Mouse (Mus musculus) lung, embryonic 16.5 days (tissue): ENCODE results near the gene Litaf. TPM values are rescaled to one million over a fixed set of nuclear protein-coding genes. Genes with fewer than 3 reads are reported as not detected.
"Not testable (repeated sequence)": the region's sequence is repeated elsewhere in the genome, so short reads cannot be mapped to it uniquely, and the experiment has no call there.

ENCODE experiments used
- ATAC-seq: fragments of 200-750 bp; cut with Nextera tagmentation; 2 replicates; pipeline ENCODE4 v1.8.0; 2017; ENCODE audit warnings: low read depth, mild to moderate bottlenecking, moderate library complexity
- H3K27ac ChIP-seq: fragments of 300-500 bp; sonication (generic); 2 replicates; pipeline ENCODE4 v1.5.1; 2014; ENCODE audit warnings: mild to moderate bottlenecking, control low read depth, low read length
- H3K27me3 ChIP-seq: fragments of 300-500 bp; sonication (generic); 2 replicates; pipeline ENCODE4 v1.6.1; 2014; ENCODE audit warnings: low read depth, low read length, mixed read lengths; ENCODE audit not compliant: control insufficient read depth, insufficient read depth
- H3K36me3 ChIP-seq: fragments of 300-500 bp; sonication (generic); 2 replicates; pipeline ENCODE4 v1.6.1; 2014; ENCODE audit warnings: low read length; ENCODE audit not compliant: control insufficient read depth, insufficient read depth
- H3K4me1 ChIP-seq: fragments of 300-500 bp; sonication (generic); replicated peaks from 2 replicates; pipeline ENCODE4 v1.6.1; 2014; ENCODE audit warnings: low read length, mixed read lengths; ENCODE audit not compliant: control insufficient read depth, insufficient read depth
- H3K4me2 ChIP-seq: fragments of 300-500 bp; sonication (generic); 2 replicates; pipeline ENCODE4 v1.6.1; 2014; ENCODE audit warnings: low read depth, low read length, control low read depth
- H3K4me3 ChIP-seq: fragments of 300-500 bp; sonication (generic); 2 replicates; pipeline ENCODE4 v1.5.1; 2014; ENCODE audit warnings: mild to moderate bottlenecking, low read length, control low read depth
- H3K9ac ChIP-seq: fragments of 300-500 bp; sonication (generic); 2 replicates; pipeline ENCODE4 v1.6.1; 2014; ENCODE audit warnings: low read length, control low read depth
- H3K9me3 ChIP-seq: fragments of 300-500 bp; sonication (generic); 2 replicates; pipeline ENCODE4 v1.6.1; 2016; ENCODE audit warnings: low read length; ENCODE audit not compliant: control insufficient read depth
- WGBS: fragments of 180-500 bp; shearing (Covaris S2); extraction: QIAGEN DNeasy Blood & Tissue Kit; methylation state at CpG from one replicate; pipeline ENCODE4 v1.1.7; 2014; 5-methylcytosine and 5-hydroxymethylcytosine counted together
- polyA plus RNA-seq: library from polyadenylated mRNA; unstranded; fragments of >200 nt; fragmentation: Nextera tagmentation; extraction: Ambion mirVana; gene quantifications from 2 replicates; pipeline ENCODE4 v1.2.1, GENCODE M21; 2015

Gene Litaf
- polyA plus RNA-seq, 1 experiment from 2014 or later = 110 TPM

GRCm38 (mm10) chr16:10979064-10979803, 86.7 kb downstream of the Litaf start:
- Histone ChIP-seq H3K4me1 (peaks cover 12% of the 10 kb centered on the region), H3K4me2 (no peak overlapping the region), H3K9me3 (no peaks in the 10 kb centered on the region), H3K36me3 (no peaks in the 10 kb centered on the region), H3K27ac (peak overlapping the region; percentile 50), H3K4me3 (no peak overlapping the region), H3K27me3 (no peaks in the 10 kb centered on the region), H3K9ac (no peak overlapping the region)
- peak; percentile 78 for ATAC-seq
- WGBS = 42% methylated on average over 11 of the region's 11 CpGs

DNA sequence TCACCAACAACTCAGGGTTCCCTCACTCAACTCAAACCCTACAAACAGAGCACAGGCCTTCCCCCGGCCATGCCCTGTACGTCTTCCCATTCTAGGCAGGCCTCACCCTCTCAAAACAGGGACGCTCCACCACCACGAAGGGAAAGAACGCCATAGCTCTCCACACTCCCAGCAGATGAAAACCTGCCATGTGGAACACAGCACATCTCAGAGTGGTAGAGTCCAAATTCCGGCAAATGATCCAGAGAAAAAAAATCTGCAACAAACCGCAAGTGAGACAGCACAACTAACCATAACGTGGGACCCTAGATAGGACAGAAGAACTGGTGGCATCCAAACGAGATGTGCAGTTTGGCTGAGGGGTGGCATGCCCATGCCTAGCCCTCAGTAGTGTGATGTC, 88.1 kb downstream of the Litaf start:
- no peak overlapping the region for H3K27ac ChIP-seq
- WGBS = 89% methylated on average over 9 of the region's 9 CpGs

GRCm38 (mm10) chr16:10976202-10976631, 89.7 kb downstream of the Litaf start:
- Histone ChIP-seq H3K27me3 (no peaks in the 10 kb centered on the region), H3K4me1 (peaks cover 11% of the 10 kb centered on the region), H3K9me3 (no peaks in the 10 kb centered on the region), H3K4me2 (no peak overlapping the region), H3K4me3 (no peak overlapping the region), H3K36me3 (no peaks in the 10 kb centered on the region), H3K9ac (no peak overlapping the region), H3K27ac (no peak overlapping the region)
- WGBS = 47% methylated on average over 11 of the region's 11 CpGs
- ATAC-seq = 0 out of 2 replicates have a peak, but pooled peaks have one; percentile 24

More for the DNA sequence above, 88.1 kb downstream of the Litaf start:
- no peak for ATAC-seq
- no peak overlapping the region for H3K4me2 ChIP-seq
- no peaks in the 10 kb centered on the region for H3K9me3 ChIP-seq
- no peaks in the 10 kb centered on the region for H3K36me3 ChIP-seq
- H3K9ac ChIP-seq = no peak overlapping the region
- no peak overlapping the region for H3K4me3 ChIP-seq
- H3K27me3 ChIP-seq = no peaks in the 10 kb centered on the region
- peaks cover 11% of the 10 kb centered on the region for H3K4me1 ChIP-seq

- no peak for ATAC-seq
- 78% methylated on average over 5 of the region's 5 CpGs for WGBS
- H3K4me2 ChIP-seq = no peak overlapping the region
- H3K27me3 ChIP-seq = no peaks in the 10 kb centered on the region
- no peaks in the 10 kb centered on the region for H3K9me3 ChIP-seq
- no peak overlapping the region for H3K27ac ChIP-seq
- H3K36me3 ChIP-seq = no peaks in the 10 kb centered on the region
- peaks cover 11% of the 10 kb centered on the region for H3K4me1 ChIP-seq
- no peak overlapping the region for H3K9ac ChIP-seq
- no peak overlapping the region for H3K4me3 ChIP-seq
Observed at GRCm38 (mm10) chr16:10974939-10975338, 91.0 kb downstream of the Litaf start.

DNA sequence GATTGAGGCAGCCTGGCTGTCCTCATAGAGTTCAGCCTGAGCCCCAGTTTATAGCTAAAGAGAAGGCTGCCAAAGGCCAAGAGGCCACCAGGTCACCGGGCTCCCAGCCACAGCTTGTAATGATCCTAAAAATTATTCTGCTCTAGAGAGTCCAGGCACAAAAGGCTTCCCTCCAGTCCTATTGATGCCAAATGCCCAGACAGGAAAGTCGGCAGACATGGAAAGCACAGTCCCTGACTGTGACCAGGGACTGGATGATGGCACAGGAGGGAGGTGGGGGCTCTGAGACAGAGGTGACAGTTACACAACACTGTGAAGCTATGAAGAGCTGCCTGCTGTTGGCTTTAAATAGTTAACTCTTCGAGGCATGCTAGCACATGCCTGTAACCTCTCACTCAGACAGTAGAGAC, 91.9 kb downstream of the Litaf start:
- WGBS = 44% methylated on average over 3 of the region's 3 CpGs
- Histone ChIP-seq H3K27me3 (no peaks in the 10 kb centered on the region), H3K9me3 (no peaks in the 10 kb centered on the region), H3K4me1 (peaks cover 7% of the 10 kb centered on the region), H3K4me3 (no peak overlapping the region), H3K27ac (no peak overlapping the region), H3K36me3 (no peaks in the 10 kb centered on the region), H3K9ac (no peak overlapping the region), H3K4me2 (no peak overlapping the region)
- no peak for ATAC-seq

GRCm38 (mm10) chr16:10972259-10972658, 93.7 kb downstream of the Litaf start:
- no peak overlapping the region for H3K27ac ChIP-seq
- H3K9me3 ChIP-seq = no peaks in the 10 kb centered on the region
- ATAC-seq = no peak
- no peak overlapping the region for H3K9ac ChIP-seq
- H3K27me3 ChIP-seq = no peaks in the 10 kb centered on the region
- H3K4me1 ChIP-seq = peaks cover 10% of the 10 kb centered on the region
- no peaks in the 10 kb centered on the region for H3K36me3 ChIP-seq
- 62% methylated on average over 6 of the region's 6 CpGs for WGBS
- H3K4me3 ChIP-seq = no peak overlapping the region
- H3K4me2 ChIP-seq = no peak overlapping the region

DNA sequence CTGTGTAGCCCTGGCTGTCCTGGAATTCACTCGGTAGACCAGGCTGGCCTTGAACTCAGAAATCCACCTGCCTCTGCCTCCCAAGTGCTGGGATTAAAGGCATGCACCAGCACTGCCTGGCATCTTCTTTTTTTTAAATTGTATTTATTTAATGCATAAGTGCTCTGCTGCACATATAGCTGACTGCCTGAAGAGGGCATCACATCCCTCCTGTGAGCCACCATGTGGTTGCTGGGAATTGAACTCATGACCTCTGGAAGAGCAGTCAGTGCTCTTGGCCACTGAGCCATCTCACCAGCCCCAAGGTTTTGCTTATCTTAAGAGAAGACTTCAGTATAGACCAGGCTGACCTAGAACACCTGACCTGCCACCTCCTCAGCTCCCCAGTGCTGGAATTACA, 96.0 kb downstream of the Litaf start:
- not testable (repeated sequence) for H3K4me2 ChIP-seq, ATAC-seq, H3K9ac ChIP-seq, H3K9me3 ChIP-seq, H3K36me3 ChIP-seq, H3K4me3 ChIP-seq, H3K4me1 ChIP-seq, H3K27me3 ChIP-seq, H3K27ac ChIP-seq
- WGBS = 55% methylated on average over 1 of the region's 1 CpGs

- Histone ChIP-seq H3K9ac (no peak overlapping the region), H3K9me3 (no peaks in the 10 kb centered on the region), H3K4me3 (no peak overlapping the region), H3K4me1 (peaks cover 7% of the 10 kb centered on the region), H3K4me2 (no peak overlapping the region), H3K27me3 (no peaks in the 10 kb centered on the region), H3K36me3 (0 out of 2 replicates have a peak, but pooled peaks cover 2% of the 10 kb centered on the region), H3K27ac (no peak overlapping the region)
- WGBS = 62% methylated on average over 5 of the region's 5 CpGs
- ATAC-seq = no peak
Observed at GRCm38 (mm10) chr16:10969342-10969741, 96.6 kb downstream of the Litaf start.

- no peak overlapping the region for H3K27ac ChIP-seq
- no peak for ATAC-seq
Observed at GRCm38 (mm10) chr16:10968299-10968698, 97.7 kb downstream of the Litaf start.

More at GRCm38 (mm10) chr16:10968299-10968698, 97.7 kb downstream of the Litaf start:
- Histone ChIP-seq H3K27me3 (no peaks in the 10 kb centered on the region), H3K36me3 (peaks cover 5% of the 10 kb centered on the region; the same call in 1 of the 2 replicates), H3K4me2 (no peak overlapping the region), H3K9ac (no peak overlapping the region), H3K4me1 (peaks cover 7% of the 10 kb centered on the region), H3K4me3 (no peak overlapping the region), H3K9me3 (no peaks in the 10 kb centered on the region)
- WGBS = 74% methylated on average over 4 of the region's 4 CpGs
